Mouse (Mus musculus) G1E (cell line): Measurements from ENCODE around the gene Gm49027.

Experiments
- CTCF ChIP-seq: IDR thresholded peaks from 2 replicates; pipeline ENCODE4 v1.5.1; 2012; ENCODE audit warnings: low read depth, low read length, inconsistent platforms, mixed read lengths
- GATA1 ChIP-seq: IDR thresholded peaks from 2 replicates; pipeline ENCODE4 v1.6.1; 2012; ENCODE audit warnings: borderline replicate concordance, low read length, inconsistent platforms, mixed read lengths
- POLR2AphosphoS5 ChIP-seq: IDR thresholded peaks from 2 replicates; pipeline ENCODE4 v1.6.1; 2012; ENCODE audit warnings: low read depth, low read length, inconsistent platforms; ENCODE audit not compliant: insufficient replicate concordance
- TAL1 ChIP-seq: conservative IDR thresholded peaks from 2 replicates; pipeline ENCODE4 v1.6.1; 2012; ENCODE audit warnings: low read depth, low read length, inconsistent platforms, mixed read lengths

DNA sequence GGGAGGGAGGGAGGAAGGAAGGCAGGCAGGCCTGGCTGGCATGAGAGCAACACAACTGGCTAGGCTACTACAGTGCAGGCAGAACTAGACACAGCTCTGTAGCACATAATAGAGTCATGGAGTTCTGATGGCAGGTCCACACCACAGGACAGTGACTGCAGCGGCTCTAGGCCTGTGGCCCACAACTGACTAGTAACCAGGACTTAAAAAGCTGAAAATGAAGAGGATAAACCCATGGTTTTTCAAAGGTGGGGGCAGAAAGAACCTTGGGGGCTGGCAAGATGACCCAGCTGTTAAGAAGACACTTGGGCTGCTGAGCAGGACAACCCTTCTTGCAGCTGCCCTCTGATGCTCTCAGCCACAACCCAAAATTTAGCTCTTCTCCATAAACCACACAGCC is 3.7 kb downstream of the Gm49027 start:
- TF ChIP-seq CTCF (no peak), GATA1 (no peak), POLR2AphosphoS5 (no peak), TAL1 (no peak)
